Mouse (Mus musculus): ENCODE data around the gene Mlkl.

GRCm38 (mm10) chr8:111268277-111268676 lies 69.7 kb downstream of the Mlkl start:
- TF ChIP-seq TAL1 (IDR thresholded peaks at IDR 0.05; ENCODE audit: low read length): no peak
- TF ChIP-seq GATA1 (IDR thresholded peaks at IDR 0.05; ENCODE audit: low read length): no peak
